Mouse (Mus musculus): Measurements from ENCODE around the gene Usp31.

Usp31 gene

DNA sequence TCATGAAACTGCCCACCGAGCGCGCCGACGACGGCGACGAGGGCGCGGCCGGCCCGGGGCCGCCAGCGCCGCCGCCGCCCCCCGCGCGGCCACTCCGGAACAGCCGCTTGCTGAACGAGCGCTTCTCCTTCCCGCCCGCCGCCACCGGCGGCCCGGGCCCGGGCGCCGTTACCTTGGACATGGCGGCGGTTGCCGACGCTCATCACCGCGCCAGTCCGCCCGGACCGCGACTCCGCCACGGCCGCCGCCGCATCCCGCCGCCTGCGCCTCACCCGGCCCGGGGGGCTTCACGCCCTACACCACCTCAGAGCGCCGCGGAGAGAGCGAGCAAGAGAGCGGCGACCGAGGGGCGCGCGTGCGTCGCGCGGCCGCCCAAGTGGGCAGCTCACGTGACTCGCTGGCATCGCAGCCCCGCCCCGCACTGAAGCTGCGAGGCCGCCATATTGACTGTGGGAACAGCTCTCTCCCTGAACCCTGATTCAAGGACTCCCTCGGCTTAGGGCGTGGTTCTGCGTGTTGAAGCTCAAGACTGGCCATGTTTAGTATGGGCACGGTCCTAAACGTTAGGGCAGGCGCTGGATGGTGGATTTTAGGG lies at the start of gene Usp31:
TSS of gene Usp31 (minus strand) at position 181 of the 595 bp plus-strand sequence.
- DNase-seq, result peak; percentile 95

DNA sequence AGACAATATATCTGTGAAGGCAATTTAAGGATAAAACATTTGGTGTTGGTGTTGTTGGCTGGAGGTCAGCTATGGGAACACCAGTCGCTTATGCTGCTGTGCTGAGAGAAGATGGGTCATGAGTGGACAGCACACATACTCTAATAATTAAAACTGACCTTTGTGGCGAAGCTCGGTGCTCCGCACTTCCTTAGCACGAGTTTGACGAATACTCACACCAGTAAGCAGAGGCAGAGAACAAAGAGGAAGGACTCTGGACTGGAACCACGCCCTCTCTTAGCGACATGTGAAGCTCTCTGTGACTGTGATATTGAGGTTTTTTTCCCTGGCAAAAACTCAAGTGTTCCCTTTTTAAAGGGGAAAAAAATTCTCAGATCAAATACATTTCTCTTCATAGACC lies 47.7 kb upstream of the Usp31 start:
- no peak for DNase-seq

DNA sequence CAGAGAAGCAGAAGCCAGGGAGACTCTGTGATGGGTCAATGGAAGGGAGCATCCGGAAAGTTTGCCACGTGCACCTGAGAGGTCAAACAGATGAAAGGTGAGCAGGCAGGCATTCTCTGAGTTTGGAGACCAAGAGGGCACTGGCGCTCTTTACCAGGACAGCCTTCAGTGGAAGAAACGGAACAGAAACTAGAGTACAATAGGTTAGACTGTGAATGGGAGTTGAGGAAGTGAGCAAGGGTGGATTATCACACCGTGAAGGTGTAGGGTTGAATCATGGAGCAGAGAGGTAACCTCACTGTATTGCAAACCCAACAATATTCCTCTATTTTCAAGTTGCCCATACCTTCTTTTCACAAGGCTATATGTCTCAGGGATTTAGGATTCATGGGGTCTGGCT lies 43.2 kb upstream of the Usp31 start:
- no peak for DNase-seq

DNA sequence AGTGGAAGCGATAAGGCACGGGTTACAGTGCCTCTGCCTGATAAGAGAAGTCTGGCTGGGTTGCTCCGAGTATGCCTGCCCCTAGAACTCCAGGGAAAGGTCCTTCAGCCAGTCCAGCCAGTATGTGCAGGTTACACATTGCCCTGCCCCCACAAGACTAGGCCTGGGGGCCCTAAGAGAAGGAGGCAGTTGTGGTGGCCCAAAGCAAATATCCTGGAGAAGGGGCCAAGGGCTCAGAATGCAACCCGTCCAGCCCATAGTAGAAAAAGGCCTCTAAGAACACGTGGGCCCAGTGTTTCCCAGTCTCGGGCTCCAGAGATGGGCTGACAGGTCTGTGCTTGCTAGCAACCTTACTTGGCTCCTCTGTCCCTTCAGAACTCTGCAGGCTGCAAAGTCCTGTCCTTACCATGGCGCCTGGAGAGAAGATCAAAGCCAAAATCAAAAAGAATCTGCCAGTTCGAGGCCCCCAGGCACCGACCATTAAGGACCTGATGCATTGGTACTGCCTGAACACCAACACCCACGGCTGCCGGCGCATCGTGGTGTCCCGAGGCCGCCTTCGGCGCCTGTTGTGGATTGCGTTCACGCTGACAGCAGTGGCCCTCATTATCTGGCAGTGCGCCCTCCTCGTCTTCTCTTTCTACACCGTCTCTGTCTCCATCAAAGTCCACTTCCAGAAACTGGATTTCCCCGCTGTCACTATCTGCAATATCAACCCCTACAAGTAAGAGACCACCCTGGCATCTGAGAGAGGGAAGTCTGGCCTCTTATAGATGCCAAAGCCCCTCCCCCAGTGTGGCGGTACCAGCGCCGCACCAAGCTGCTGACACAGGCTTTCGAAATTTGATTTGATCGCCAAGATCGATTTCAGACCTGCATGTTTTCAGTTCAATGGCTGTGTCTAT lies 30.7 kb upstream of the Usp31 start:
- DNase-seq, result no peak

DNA sequence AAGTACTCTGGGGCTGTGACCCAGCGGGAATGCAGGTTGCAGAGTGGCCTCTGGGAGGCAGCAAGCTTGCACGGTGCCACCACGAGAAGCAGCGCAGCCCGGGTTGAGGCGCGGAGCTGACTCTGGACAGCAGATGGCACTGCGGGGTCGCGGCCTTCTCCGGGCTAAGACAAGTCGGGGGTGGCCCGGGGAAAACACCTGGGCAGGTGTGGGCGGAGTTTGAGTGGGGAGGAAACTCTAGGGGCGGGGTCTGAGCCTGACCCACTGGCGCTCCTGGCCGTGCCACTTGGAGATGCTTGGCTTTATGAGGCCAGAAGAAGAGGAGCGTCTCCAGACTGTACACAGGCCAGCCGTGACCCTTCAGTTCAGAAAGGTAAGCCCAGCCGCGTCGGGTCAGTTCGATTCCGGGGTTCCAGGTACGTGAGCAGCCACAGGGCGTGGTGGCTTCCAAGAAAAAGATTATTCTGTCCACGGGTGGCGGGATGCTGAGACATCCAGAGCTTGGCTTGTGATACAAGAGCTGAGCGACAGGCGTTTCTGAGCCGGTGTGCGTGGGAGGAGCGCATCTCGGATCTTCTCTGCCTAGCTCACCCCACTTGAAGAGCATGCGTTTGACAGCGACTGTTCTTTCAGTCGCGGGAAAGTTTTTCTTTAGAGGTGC lies 27.2 kb upstream of the Usp31 start, which contains the start of gene Scnn1g:
TSS of gene Scnn1g (plus strand) at position 309 of the 661 bp plus-strand sequence.
- DNase-seq, result peak; percentile 74

DNA sequence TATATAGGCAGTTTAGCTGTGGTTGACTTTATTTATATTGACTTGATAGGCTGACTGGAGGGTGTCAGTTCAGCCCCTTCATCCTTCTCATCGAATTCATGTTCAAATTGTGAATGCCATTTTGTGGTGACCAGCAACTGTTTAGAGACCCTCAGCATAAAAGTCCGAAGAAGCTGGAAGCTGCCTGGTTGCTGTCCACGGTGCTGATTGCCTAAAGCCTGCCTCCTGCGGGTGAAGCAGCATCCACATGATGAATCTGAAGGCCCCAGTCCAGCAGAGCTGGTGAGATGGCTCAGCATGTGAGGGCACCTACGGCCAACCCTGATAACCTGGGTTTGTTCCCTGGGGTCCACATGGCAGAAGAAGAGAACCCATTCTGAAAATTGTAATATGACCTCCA lies 23.2 kb upstream of the Usp31 start:
- peak; percentile 49 for DNase-seq

DNA sequence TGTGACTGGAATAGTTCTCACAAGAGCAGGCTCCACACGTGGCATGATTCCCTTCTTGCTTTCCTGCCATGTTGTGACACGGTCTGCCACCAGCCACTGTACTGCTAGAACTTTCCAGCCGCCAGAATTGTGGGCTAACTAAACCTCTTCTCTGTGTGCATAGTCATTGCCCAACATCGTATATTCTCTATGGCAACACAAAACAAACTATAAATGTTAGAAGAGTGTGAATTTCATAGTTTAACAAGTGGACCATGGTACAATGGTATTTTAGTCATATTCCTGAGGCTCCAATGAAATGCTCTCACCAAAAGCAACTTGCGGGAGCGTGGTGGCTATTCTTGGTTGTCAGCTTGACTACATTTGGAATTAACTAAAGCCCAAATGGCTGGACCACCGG lies 10.0 kb upstream of the Usp31 start:
- DNase-seq, result no peak

DNA sequence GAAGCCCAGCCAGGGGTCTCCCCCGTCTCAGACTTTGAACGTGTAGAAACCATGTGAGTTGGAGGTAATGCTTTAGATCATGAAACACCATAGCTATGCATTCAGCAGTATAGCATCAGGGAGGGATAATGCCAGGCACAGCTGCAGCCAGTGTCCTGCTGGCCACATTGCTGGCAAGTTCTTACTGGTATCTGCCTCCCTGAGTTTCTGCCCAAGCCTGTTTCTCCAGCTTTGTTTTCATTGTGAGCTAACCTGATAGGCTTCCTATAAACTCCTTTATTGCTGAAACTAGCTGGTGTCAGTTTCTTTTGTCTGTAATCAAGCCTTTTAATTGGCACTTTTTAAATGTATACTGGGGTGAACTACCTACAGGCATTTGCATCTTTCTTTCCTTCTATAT lies 4.1 kb upstream of the Usp31 start:
- DNase-seq, result no peak

DNA sequence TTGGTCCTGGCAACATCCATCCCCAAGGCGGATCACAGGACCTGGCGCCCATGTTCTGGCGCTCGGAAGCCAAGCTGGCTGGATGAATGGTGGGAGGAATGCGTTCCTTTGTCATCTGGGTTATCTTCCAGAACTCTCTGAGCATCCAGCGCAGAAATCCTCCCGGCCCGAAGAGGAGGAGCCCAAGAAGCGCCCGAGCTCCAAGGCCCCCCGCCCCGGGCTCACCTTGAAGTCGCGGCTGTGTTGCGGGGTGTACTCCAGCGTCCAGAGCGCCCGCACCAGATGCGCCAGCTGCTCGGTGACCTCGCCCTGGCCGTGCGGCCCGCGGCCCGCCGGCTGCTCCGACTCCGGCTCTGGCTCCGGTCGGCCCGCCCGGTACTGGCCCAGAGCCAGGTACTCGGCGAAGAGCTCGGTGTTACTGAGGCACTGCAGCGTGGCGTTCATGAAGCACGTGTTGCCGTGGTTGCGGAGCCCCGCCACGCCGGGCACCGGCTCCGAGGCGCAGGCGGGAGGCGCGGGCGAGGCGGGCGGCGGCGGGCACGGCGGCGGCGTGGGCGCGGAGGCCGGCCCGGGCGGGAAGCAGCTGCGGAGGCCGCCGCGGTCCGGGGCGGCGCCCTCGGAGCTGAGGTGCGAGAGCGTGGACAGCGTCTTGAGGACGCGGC lies 511 bp downstream of the Usp31 start:
- peak; percentile 55 for DNase-seq

DNA sequence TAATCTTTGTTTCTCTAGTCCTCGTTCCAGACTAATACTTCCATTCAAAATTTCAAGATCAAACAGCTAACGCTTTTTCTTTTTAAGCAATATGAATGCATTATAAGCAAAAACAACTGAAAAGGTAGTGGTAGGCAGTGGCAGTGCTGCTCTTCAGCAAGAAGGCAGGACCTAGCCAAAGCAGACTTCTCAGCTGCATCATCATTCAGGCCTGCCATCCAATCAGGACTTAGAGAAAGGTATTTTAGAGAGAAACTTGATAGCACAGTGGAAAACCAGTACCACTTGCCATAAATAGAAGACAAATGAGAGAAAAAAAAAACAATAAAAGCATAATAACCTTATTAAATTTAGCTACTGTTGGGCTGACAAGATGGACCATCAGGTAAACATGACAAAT lies 2.0 kb downstream of the Usp31 start:
- DNase-seq, result no peak

DNA sequence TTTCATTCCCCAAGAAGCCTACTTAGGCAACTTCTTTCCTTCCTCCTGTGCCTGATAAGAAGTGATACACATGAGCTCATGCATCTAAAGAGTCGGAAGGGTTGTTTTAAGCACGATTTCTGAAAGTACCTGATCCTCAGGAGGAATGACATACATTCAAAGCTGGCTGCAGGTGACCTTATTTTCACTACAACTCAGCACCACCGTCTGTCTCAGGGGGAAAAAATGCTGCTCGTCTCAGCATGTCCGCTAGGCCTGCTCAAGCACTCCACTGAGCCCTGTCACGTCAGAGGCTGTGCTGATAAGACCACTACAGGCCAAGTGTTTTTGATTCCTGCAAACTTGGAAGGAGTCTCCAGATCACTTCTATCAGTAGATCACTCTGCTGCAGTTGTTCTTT lies 5.1 kb downstream of the Usp31 start:
- peak; percentile 6 for DNase-seq

DNA sequence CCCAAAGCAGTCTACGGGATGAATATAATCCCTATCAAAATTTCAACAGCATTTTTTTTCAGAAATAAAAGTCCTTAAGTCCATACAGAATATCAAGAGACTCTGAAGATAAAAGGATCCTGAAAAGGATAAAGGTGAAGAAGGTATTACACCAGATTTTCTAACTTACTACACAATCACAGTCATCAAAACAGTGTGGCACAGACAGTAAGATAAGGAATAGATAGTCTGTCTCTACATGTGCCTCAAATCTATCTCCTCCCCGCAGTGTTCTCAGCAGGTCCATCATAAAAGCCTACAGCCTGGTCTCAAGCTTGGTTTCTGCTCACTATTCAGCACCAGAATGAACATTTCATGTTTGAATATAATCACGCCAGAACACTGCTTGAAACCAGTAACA lies 6.6 kb downstream of the Usp31 start:
- no peak for DNase-seq

DNA sequence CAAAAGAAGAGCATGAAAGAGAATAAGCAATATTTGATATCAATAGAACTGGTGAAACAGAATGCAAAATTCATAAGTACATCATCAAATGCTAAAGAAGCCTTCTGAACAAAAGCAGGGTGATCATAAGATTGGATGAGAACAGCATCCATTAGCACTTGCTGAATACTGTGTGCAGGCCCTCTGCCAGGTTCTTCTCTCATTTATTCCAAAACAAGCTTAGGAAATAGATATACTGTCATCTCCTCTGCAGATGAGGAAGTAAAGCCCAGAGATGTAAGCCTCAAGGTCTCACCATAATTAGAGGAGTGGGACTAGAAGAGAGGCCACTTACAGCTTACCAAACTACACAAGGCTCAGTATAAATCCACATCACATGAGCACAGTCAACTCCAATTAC lies 7.8 kb downstream of the Usp31 start:
- no peak for DNase-seq

DNA sequence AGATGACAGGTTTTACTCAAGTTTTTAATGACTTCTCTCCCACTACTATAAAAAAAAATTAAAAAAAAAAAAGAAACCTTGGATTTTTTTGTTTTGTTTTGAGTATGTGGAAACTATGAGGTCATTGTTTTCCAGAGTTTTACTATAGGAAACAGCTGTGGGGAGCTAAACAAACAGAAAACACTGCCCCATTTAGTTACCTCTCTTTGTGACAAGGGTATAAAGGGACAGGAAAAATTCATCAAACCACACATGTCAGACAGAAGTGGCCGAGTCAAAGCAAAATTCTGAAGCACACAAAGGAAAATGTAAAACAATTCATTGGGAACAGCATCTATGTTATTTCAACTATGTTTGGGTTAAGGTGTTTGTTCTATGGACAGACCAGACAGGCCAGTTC lies 9.5 kb downstream of the Usp31 start:
- no peak for DNase-seq

DNA sequence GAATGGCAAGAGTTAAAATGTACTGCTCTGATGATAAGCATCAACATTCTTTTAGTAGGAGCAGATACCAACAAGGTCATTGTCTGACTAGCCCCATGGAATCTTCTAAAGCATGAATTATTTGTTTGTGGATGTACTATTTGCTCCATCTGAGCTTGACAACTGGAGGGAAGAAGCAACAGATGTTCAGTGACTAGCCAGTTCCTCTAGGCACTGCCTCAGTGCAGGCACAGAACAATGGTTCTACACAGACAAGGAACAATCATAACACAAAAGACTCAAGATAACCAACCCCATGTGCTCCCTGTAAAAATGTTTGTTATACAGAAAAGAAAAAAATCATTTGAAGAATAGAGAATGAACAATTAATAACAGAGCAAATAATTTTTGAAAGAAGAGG lies 9.9 kb downstream of the Usp31 start:
- no peak for DNase-seq

DNA sequence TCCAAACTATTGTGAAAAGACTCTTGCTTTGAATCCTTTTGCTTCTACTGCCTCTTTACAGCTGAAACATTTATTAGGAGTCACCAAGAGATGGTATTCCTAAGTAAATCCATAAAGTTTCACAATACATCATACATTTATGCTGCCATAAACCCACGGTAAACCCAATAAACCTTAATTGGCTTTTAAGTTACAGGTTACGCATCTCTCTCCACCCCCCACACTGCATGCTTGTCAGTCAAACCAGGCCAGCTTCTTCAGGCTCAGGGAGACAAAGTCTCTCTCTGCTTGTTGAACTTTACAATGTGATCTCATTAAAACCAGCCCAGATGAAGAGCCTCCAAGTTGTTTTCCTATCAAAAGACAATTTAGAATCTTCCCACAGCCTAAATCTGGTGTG lies 15.2 kb downstream of the Usp31 start:
- no peak for DNase-seq

DNA sequence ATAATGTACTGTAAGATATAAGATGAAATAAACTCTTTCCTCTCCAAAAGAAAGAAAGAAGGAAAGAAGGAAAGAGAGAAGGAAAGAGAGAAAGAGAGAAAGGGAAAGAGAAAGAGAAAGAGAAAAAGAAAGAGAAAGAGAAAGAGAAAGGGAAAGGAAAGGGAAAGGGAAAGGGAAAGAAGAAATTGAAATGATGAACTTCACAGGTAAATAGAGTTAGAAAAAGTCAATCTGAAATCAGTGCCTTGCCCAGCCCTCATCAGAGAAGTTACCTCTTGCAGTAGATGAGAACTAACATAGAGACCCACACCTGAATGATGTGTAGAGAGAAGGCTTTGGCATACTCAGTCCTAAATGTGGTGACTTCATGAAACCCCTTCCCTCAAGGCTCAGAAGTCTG lies 17.7 kb downstream of the Usp31 start:
- no peak for DNase-seq

DNA sequence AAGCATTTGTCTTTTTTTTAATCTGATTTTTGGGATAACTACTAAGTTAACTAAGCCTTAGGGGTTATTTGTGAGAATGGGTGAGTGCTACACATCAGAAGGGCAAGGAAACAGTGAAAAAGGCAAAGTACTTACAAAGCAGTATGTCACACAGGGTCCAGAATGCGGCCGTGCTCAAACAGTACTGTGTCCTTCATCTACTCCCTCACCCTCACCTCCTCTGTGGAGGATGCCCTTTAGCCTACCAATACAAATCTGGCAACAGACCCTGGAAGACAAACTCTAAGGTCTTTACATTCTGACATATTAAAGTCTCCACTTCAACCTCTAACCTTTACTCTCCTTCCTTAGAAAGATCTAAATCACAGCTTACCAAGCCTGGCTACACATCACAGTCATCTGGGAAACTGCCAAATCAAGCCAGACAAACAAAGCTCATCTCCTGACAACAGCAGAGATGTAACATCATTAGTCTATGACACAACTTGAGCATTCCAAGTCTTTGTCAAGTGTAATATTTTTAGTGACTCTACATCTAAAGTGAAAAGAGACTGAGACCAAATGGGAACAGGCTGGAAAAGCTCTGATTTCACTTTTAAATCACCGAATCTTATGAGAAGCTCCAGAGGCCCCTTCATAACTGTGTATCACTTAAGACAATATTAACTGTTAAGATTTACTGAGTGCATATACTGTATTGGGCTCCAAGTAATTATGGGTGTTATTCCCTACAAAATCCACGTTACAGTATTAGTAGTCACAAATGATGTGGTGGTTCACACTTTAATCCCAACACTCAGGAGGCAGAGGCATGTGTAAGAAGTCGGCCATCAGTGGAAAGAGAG lies 21.7 kb downstream of the Usp31 start:
- no peak for DNase-seq

DNA sequence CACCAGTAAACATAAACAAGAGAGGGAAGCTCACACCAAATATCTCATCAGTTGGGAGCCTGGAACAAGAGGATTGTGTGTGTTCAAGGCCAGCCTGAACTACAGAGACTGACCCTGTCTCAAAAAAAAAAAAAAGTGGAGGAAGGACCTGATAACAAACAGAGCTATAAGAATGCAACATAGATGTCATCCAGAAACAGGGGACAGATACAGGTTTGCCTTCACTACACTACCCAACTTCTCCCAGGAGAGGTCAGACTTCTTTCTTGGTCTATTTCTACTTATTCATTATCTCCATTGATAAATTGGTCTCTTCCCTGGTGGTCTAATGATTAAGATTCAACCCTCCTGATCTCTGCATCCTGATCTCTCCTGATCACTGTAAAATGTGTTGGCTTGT lies 25.9 kb downstream of the Usp31 start:
- no peak for DNase-seq

DNA sequence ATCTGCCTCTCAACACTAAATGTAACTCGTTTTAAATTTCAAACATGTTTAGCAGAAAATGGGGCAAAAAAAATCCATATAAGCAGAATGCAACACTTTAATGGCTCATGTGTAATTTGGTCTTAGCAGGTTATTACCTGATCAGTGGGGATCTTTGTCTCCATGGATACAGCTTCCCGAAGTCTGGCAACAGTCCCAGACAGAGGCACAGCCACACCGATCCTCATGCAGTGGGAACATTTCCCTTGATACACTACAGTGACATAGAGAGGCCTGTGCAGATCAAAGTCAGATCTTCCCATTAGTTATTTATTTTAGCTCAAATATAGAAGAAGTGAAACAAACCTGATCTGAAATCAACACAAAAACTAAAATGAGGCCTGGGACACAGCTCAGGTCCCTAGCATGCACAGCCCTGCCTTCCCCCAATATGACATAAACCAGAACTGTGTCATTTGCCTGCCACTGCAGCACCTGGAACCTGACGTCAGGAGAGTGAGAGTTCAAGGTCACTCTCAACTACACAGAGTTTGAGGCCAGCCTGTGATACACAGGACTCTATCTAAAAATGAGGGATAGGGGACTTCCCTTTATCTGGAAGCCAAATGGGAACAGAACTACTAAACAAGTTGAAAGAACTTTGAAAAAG lies 29.8 kb downstream of the Usp31 start:
- DNase-seq, result no peak

DNA sequence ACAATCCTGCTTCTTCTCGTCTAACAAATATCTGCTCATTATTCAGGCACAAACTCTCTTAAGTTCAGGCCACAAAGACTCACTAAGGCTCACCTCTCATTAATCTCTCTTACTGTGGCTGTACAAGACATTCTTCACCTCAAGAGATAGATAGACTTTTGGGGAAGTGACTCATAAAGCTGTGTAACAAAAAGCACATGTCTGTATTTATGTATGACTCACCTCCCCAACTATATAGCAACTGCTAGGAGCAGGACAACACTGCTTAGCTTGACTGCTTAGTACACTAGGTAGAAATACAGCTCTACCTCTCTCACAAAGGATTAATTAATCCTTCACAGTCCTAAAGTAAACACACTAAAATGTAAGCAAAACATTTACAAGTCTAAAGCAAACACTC lies 46.3 kb downstream of the Usp31 start:
- no peak for DNase-seq

DNA sequence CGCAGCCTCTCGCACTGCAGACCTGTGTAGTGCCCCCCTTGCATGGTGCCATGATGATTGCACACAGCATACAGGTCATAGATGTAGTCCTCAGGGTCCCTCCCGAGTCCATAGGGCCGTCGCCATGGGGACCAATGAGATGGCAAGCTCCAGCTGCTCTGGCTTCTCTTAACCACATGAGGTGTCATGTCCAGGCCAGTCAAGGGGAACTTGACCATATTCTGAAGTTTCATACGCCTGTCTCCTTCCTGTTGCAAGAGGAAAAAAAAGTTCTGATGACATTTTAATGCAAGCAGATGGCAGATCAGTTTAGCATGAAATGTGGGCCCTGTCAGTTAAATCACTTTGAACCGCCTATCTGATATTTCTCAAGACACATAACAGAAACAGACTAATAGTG lies 48.2 kb downstream of the Usp31 start:
- no peak for DNase-seq
